Mouse (Mus musculus) liver, embryonic 13.5 days (tissue): Measurements from ENCODE around the gene Rab3b. TPM values are rescaled to one million over a fixed set of nuclear protein-coding genes. Genes with fewer than 3 reads are reported as not detected.

Source experiments
- polyA plus RNA-seq: library from polyadenylated mRNA; unstranded; fragments of >200 nt; fragmentation: Nextera tagmentation; extraction: Ambion mirVana; gene quantifications from 2 replicates; pipeline ENCODE4 v1.2.1, GENCODE M21; 2015

Rab3b gene
- polyA plus RNA-seq, 1 experiment from 2014 or later: 2.1 TPM

Other genes with a start within 250 kb of the Rab3b start
- gene 3110021N24Rik, start 159.4 kb upstream of the Rab3b start, polyA plus RNA-seq: 0.10 TPM in 1 of 2 replicates, not detected in the other
- 0.48 and 0.56 TPM in 2 replicates for gene Zfyve9, start 98.3 kb upstream of the Rab3b start, polyA plus RNA-seq
- gene Btf3l4, start 45.4 kb upstream of the Rab3b start, polyA plus RNA-seq: 56.9 and 63.5 TPM in 2 replicates
- 28.3 and 31.8 TPM in 2 replicates for gene Txndc12, start 44.5 kb upstream of the Rab3b start, polyA plus RNA-seq
- 59.6 and 63.3 TPM in 2 replicates for gene Kti12, start 31.3 kb upstream of the Rab3b start, polyA plus RNA-seq
- 0.24 and 0.34 TPM in 2 replicates for gene A730015C16Rik, start 30.4 kb upstream of the Rab3b start, polyA plus RNA-seq
- 37.3 and 49.1 TPM in 2 replicates for gene Nrd1, start 121.6 kb downstream of the Rab3b start, polyA plus RNA-seq